Mouse (Mus musculus) E14TG2a.4 (cell line): Measurements from ENCODE around the gene Smco4.

Experiments
- CTCF ChIP-seq: conservative IDR thresholded peaks from 2 replicates; pipeline ENCODE4 v1.5.1; 2014; ENCODE audit warnings: low read length
- NANOG ChIP-seq: IDR thresholded peaks from 2 replicates; pipeline ENCODE4 v1.6.1; 2014; ENCODE audit warnings: borderline replicate concordance, low read length, mixed read lengths
- POU5F1 ChIP-seq: IDR thresholded peaks from 2 replicates; pipeline ENCODE4 v1.6.1; 2014; ENCODE audit warnings: low read length, borderline replicate concordance

DNA sequence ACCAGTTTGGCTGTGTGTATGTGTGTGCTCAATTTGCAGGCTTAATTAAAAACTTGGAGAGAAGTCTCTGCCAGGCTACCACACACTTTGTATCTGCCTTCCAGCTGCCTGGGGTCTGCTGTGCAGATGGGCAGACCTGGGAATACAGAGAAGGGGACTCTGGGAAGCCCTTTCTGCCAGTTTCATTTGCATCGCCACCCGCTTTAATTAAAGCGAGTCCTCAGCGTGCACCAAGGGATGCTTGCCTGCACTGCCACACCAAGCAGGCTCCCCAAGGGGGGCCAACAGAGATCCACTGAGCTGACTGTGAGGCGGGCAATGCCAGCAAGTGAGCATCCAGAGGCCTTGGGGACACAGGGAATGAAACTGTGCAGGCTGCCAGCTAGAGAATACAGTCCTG, 42.3 kb upstream of the Smco4 start:
- TF ChIP-seq CTCF (no peak), POU5F1 (no peak), NANOG (no peak)
